Mouse (Mus musculus) limb, embryonic 15.5 days (tissue): ENCODE results near the gene Armcx1. TPM values are rescaled to one million over a fixed set of nuclear protein-coding genes. Genes with fewer than 3 reads are reported as not detected.
"Not testable (repeated sequence)": the region's sequence is repeated elsewhere in the genome, so short reads cannot be mapped to it uniquely, and the experiment has no call there.

Experiments used
- ATAC-seq: fragments of 200-750 bp; cut with Nextera tagmentation; 2 replicates; pipeline ENCODE4 v1.8.0; 2017; ENCODE audit warnings: low read depth, moderate TSS enrichment; ENCODE audit not compliant: insufficient number of reproducible peaks, low FRiP score, low TSS enrichment
- H3K27ac ChIP-seq: fragments of 300-500 bp; sonication (generic); 2 replicates; pipeline ENCODE4 v1.5.1; 2015; ENCODE audit warnings: moderate library complexity, mild to moderate bottlenecking, inconsistent platforms
- H3K27me3 ChIP-seq: fragments of 300-500 bp; sonication (generic); 2 replicates; pipeline ENCODE4 v1.6.1; 2015; ENCODE audit warnings: inconsistent platforms
- H3K36me3 ChIP-seq: fragments of 300-500 bp; sonication (generic); 2 replicates; pipeline ENCODE4 v1.6.1; 2015; ENCODE audit warnings: inconsistent platforms
- H3K4me1 ChIP-seq: fragments of 300-500 bp; sonication (generic); 2 replicates; pipeline ENCODE4 v1.6.1; 2015; ENCODE audit warnings: inconsistent platforms
- H3K4me2 ChIP-seq: fragments of 300-500 bp; sonication (generic); 2 replicates; pipeline ENCODE4 v1.6.1; 2015; ENCODE audit warnings: mild to moderate bottlenecking, inconsistent platforms
- H3K4me3 ChIP-seq: fragments of 300-500 bp; sonication (generic); 2 replicates; pipeline ENCODE4 v1.5.1; 2015; ENCODE audit warnings: mild to moderate bottlenecking, inconsistent platforms
- H3K9ac ChIP-seq: fragments of 300-500 bp; sonication (generic); 2 replicates; pipeline ENCODE4 v1.6.1; 2015; ENCODE audit warnings: inconsistent platforms
- H3K9me3 ChIP-seq: fragments of 300-500 bp; sonication (generic); 2 replicates; pipeline ENCODE4 v1.6.1; 2016; ENCODE audit warnings: inconsistent platforms
- WGBS: fragments of 180-500 bp; shearing (Covaris S2); methylation state at CpG from one replicate; pipeline ENCODE4 v1.1.7; 2015; 5-methylcytosine and 5-hydroxymethylcytosine counted together
- microRNA-seq: library from miRNA; unstranded; fragments of <30 nt; microRNA quantifications from one replicate; pipeline ENCODE4, GENCODE M21; 2016
- polyA plus RNA-seq: library from polyadenylated mRNA; unstranded; fragments of >200 nt; fragmentation: Nextera tagmentation; extraction: Ambion mirVana; gene quantifications from 2 replicates; pipeline ENCODE4 v1.2.1, GENCODE M21; 2015

Armcx1 gene
- polyA plus RNA-seq, 1 experiment from 2014 or later: 66.5 TPM

- H3K4me1 ChIP-seq, H3K4me2 ChIP-seq, H3K27me3 ChIP-seq, H3K4me3 ChIP-seq, H3K27ac ChIP-seq, H3K9me3 ChIP-seq, ATAC-seq, H3K9ac ChIP-seq, H3K36me3 ChIP-seq: not testable (repeated sequence)
- WGBS: 53% methylated on average over 4 of the region's 4 CpGs
Measured at GRCm38 (mm10) chrX:134763428-134764198, 45.9 kb downstream of the Armcx1 start.

Small RNA genes within 50 kb of the gene (microRNA-seq; reads per million reads assigned to microRNA genes)
- gene Mir7093: not detected

Other genes starting within 250 kb of the Armcx1 start
- gene Taf7l, start 241.5 kb upstream of the Armcx1 start, polyA plus RNA-seq: 0.20 and 0.27 TPM in 2 replicates
- 64.1 and 67.9 TPM in 2 replicates for gene Timm8a1, start 176.1 kb upstream of the Armcx1 start, polyA plus RNA-seq
- gene Btk, start 134.4 kb upstream of the Armcx1 start, polyA plus RNA-seq: 1.4 and 3.4 TPM in 2 replicates
- 338 and 416 TPM in 2 replicates for gene Rpl36a, start 132.3 kb upstream of the Armcx1 start, polyA plus RNA-seq
- 4.2 and 4.6 TPM in 2 replicates for gene Gla, start 116.8 kb upstream of the Armcx1 start, polyA plus RNA-seq
- 140 and 151 TPM in 2 replicates for gene Hnrnph2, start 116.8 kb upstream of the Armcx1 start, polyA plus RNA-seq
- gene Armcx4, start 31.4 kb upstream of the Armcx1 start, polyA plus RNA-seq: 4.4 and 5.6 TPM in 2 replicates
- 32.3 and 33.3 TPM in 2 replicates for gene Armcx6, start 33.5 kb downstream of the Armcx1 start, polyA plus RNA-seq
- 95.4 and 108 TPM in 2 replicates for gene Armcx3, start 38.6 kb downstream of the Armcx1 start, polyA plus RNA-seq
- 77.1 and 83.1 TPM in 2 replicates for gene Armcx2, start 91.3 kb downstream of the Armcx1 start, polyA plus RNA-seq
- gene Nxf2, start 246.8 kb downstream of the Armcx1 start, polyA plus RNA-seq: 0.55 and 0.73 TPM in 2 replicates